Comparison of ENCODE assay signal across 18 mouse cellular contexts in the genomic region with DNA sequence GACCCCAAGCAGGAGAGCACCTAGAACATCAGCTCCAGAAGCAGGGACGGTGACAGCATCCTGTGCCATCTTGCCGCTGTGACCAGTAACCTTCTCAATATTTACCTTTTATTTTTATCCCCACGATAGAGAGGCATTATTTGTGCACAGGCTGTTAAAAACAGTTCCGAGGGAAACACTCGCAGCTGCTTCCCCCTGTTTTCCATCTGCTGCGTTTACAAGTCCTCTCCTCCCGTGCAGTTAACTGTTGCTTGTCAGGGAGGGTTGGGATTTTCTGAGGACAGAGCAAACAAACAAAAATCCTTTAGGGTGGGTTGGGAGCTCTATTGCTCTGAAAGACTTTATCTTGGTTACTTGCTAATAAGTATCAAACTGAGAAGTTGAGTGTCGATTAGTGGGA.
DNase-seq lines count a peak whose midpoint lies in the region; ATAC-seq and TF ChIP-seq lines count a peak whose summit lies in the region.
"Had no signal": no experiment of that assay in that cellular context is flagged by ENCODE, and none has a peak within 500 bp of the region (broad histone marks: within the 10 kb centered on the region; RNA-seq: fewer than 3 reads in every experiment).

No protein-coding gene starts in this region.

- TF ChIP-seq CTCF in kidney, adult 2 months (conservative IDR thresholded peaks at IDR 0.05; ENCODE audit: insufficient read depth, insufficient read length, low read depth, low read length), result no peak
- TF ChIP-seq CTCF in brain, embryonic 14.5 days (IDR thresholded peaks at IDR 0.05; ENCODE audit: borderline replicate concordance, extremely low read depth, insufficient read depth, insufficient read length), result no peak

- no peak overlapping the region for H3K9ac ChIP-seq in kidney, embryonic 15.5 days
- 0 out of 2 replicates have a peak overlapping the region, but pooled peaks have one; percentile 12 for H3K9ac ChIP-seq in limb, embryonic 12.5 days (replicated peaks)
- H3K9ac ChIP-seq: hindbrain, embryonic 12.5 days; midbrain, embryonic 12.5 days had no signal

- ATAC-seq in kidney, embryonic 15.5 days (replicated peaks; ENCODE audit: low FRiP score), result no peak
- ATAC-seq in limb, embryonic 12.5 days (ENCODE audit: insufficient number of reproducible peaks, insufficient read depth, low FRiP score, low TSS enrichment, low read depth), result no peak
- no peak for ATAC-seq in megakaryocyte-erythroid progenitor cell, adult 5-6 weeks (replicated peaks; ENCODE audit: low FRiP score, low TSS enrichment, poor library complexity, severe bottlenecking)

- H3K9me3 ChIP-seq in kidney, embryonic 15.5 days (replicated peaks), result no peaks in the 10 kb centered on the region
- H3K9me3 ChIP-seq in limb, embryonic 12.5 days, result no peaks in the 10 kb centered on the region
- H3K9me3 ChIP-seq: hindbrain, embryonic 12.5 days; midbrain, embryonic 12.5 days had no signal

- H3K27me3 ChIP-seq in kidney, embryonic 15.5 days, result no peaks in the 10 kb centered on the region
- H3K27me3 ChIP-seq in kidney, adult 2 months (replicated peaks; ENCODE audit: control insufficient read depth, insufficient read depth, low read length), result no peaks in the 10 kb centered on the region
- H3K27me3 ChIP-seq in limb, embryonic 12.5 days, result no peaks in the 10 kb centered on the region
- H3K27me3 ChIP-seq: hindbrain, embryonic 12.5 days; midbrain, embryonic 12.5 days had no signal

- 32% methylated on average over 8 of the region's 8 CpGs for WGBS in kidney, embryonic 15.5 days
- 32% methylated on average over 8 of the region's 8 CpGs for WGBS in kidney, adult 2 months
- 21% methylated on average over 8 of the region's 8 CpGs for WGBS in limb, embryonic 12.5 days

- no peak for TF ChIP-seq POLR2A in kidney, adult 2 months (IDR thresholded peaks at IDR 0.05; ENCODE audit: low read depth, low read length)
- no peak for TF ChIP-seq POLR2A in brain, embryonic 14.5 days (IDR thresholded peaks at IDR 0.05; ENCODE audit: borderline replicate concordance, extremely low read depth, insufficient read depth, insufficient read length, poor library complexity, severe bottlenecking)

- H3K4me2 ChIP-seq in kidney, embryonic 15.5 days, result 0 out of 2 replicates have a peak overlapping the region, but pooled peaks have one; percentile 3
- H3K4me2 ChIP-seq in limb, embryonic 12.5 days, result peak overlapping the region; percentile 43
- H3K4me2 ChIP-seq: hindbrain, embryonic 12.5 days; midbrain, embryonic 12.5 days had no signal

- no peak overlapping the region for H3K27ac ChIP-seq in kidney, embryonic 15.5 days
- no peak overlapping the region for H3K27ac ChIP-seq in kidney, adult 2 months (ENCODE audit: insufficient read depth, low read depth, low read length)
- H3K27ac ChIP-seq in limb, embryonic 12.5 days, result no peak overlapping the region
- H3K27ac ChIP-seq: hindbrain, embryonic 12.5 days; midbrain, embryonic 12.5 days; stomach, postnatal 0 days had no signal

- H3K4me3 ChIP-seq in kidney, embryonic 15.5 days (replicated peaks), result no peak overlapping the region
- no peak overlapping the region for H3K4me3 ChIP-seq in kidney, adult 2 months (ENCODE audit: insufficient read depth, low read depth, low read length)
- no peak overlapping the region for H3K4me3 ChIP-seq in limb, embryonic 12.5 days (replicated peaks)
- H3K4me3 ChIP-seq: hindbrain, embryonic 12.5 days; midbrain, embryonic 12.5 days had no signal

- no peaks in the 10 kb centered on the region for H3K36me3 ChIP-seq in kidney, embryonic 15.5 days
- H3K36me3 ChIP-seq in kidney, adult 2 months (ENCODE audit: control insufficient read depth, insufficient read depth, low read length), result no peaks in the 10 kb centered on the region
- no peaks in the 10 kb centered on the region for H3K36me3 ChIP-seq in limb, embryonic 12.5 days
- H3K36me3 ChIP-seq: G1E; hindbrain, embryonic 12.5 days; midbrain, embryonic 12.5 days had no signal

- H3K4me1 ChIP-seq in kidney, embryonic 15.5 days, result 0 out of 2 replicates have a peak, but pooled peaks cover 6% of the 10 kb centered on the region
- no peaks in the 10 kb centered on the region for H3K4me1 ChIP-seq in kidney, adult 2 months (ENCODE audit: control insufficient read depth, insufficient read depth, low read length)
- peaks cover 7% of the 10 kb centered on the region for H3K4me1 ChIP-seq in limb, embryonic 12.5 days (replicated peaks)
- H3K4me1 ChIP-seq: hindbrain, embryonic 12.5 days had no signal

- no peak for DNase-seq in kidney, adult 2 months
- peak; percentile 69 for DNase-seq in brain, embryonic 14.5 days (ENCODE audit: low read depth)
- DNase-seq in layer of hippocampus, adult 18-20 months (ENCODE audit: low spot score in 2 of 2), result peak; percentile 15 to 68
- DNase-seq in gastrocnemius, adult 18-20 months (ENCODE audit: low spot score), result no peak
- DNase-seq: cerebellum, postnatal 10 days; gastrocnemius, postnatal 25 days; kidney, adult 18-20 months; kidney, postnatal 25 days; lung, adult 2 months; lung, postnatal 36 days; thymus, postnatal 25 days had no signal

Comparison
In these comparisons a context has a peak if more than half of its experiments do, and no peak if none do; other contexts are left out.
1. DNase-seq: peak in brain, embryonic 14.5 days (single experiment) and layer of hippocampus, adult 18-20 months (2 of 2); none in kidney, adult 2 months (single experiment) and gastrocnemius, adult 18-20 months (single experiment).